ENCODE assay signal across 8 mouse cellular contexts in genomic region chrX:74243396-74243795, GRCm38 (mm10). TPM values are rescaled to one million over a fixed set of nuclear protein-coding genes. Genes with fewer than 3 reads are reported as not detected.
DNase-seq lines count a peak whose midpoint lies in the region; ATAC-seq and TF ChIP-seq lines count a peak whose summit lies in the region.

No protein-coding gene starts in this region.

- H3K9me3 ChIP-seq in liver, embryonic 14.5 days (ENCODE audit: control insufficient read depth, low read length), result no peaks in the 10 kb centered on the region
- H3K9me3 ChIP-seq in neural tube, embryonic 12.5 days, result no peaks in the 10 kb centered on the region

- ATAC-seq in liver, embryonic 14.5 days (ENCODE audit: insufficient read depth), result no peak
- ATAC-seq in neural tube, embryonic 12.5 days (ENCODE audit: low FRiP score, low read depth), result no peak

- intact Hi-C loops in heart, postnatal 10 days (cut with DNase I), result loop anchor here (10.0 kb wide), 2 partner anchors 129 to 459 kb away; partner anchors contain the start of genes Idh3g and Ssr4

- H3K36me3 ChIP-seq in liver, embryonic 14.5 days (replicated peaks; ENCODE audit: control insufficient read depth, insufficient read depth, low read depth), result no peaks in the 10 kb centered on the region
- peaks cover 46% of the 10 kb centered on the region for H3K36me3 ChIP-seq in neural tube, embryonic 12.5 days

- H3K4me3 ChIP-seq in liver, embryonic 14.5 days (ENCODE audit: insufficient read depth in 1 of 2, low read depth in 2 of 2, low read length in 2 of 2), result no peak overlapping the region
- H3K4me3 ChIP-seq in neural tube, embryonic 12.5 days, result peak overlapping the region; percentile 56; the same call in 1 of the 2 replicates

- H3K4me1 ChIP-seq in liver, embryonic 14.5 days (replicated peaks; ENCODE audit: control insufficient read depth in 2 of 2, insufficient read depth in 2 of 2, low read length in 1 of 2), result peaks cover 10 to 14% of the 10 kb centered on the region in 2 experiments
- peaks cover 7% of the 10 kb centered on the region; the same call in 1 of the 2 replicates for H3K4me1 ChIP-seq in neural tube, embryonic 12.5 days

- no peak for TF ChIP-seq CTCF in liver, embryonic 14.5 days (IDR thresholded peaks at IDR 0.05; ENCODE audit: low read depth)

- DNase-seq in heart, adult 9 months (ENCODE audit: low spot score in 2 of 2), result peak; percentile 17 to 58
- DNase-seq in heart, adult 8-10 months (ENCODE audit: low spot score), result no peak
- DNase-seq in heart, postnatal 10 days, result peak; percentile 13 to 14
- DNase-seq in liver, embryonic 14.5 days (ENCODE audit: low read depth in 3 of 3, low spot score in 3 of 3), result no peak
- DNase-seq in cerebellum, adult 11 months, result no peak
- no peak for DNase-seq in frontal cortex, postnatal 10 days (ENCODE audit: low spot score in 2 of 2)
- no peak for DNase-seq in right cerebral cortex, postnatal 36 days (ENCODE audit: low spot score in 2 of 2)

- no peaks in the 10 kb centered on the region for H3K27me3 ChIP-seq in liver, embryonic 14.5 days (ENCODE audit: control insufficient read depth, insufficient read depth, low read length)
- H3K27me3 ChIP-seq in neural tube, embryonic 12.5 days (replicated peaks), result no peaks in the 10 kb centered on the region

- no peak overlapping the region; the same call in 1 of the 2 replicates for H3K27ac ChIP-seq in liver, embryonic 14.5 days
- no peak overlapping the region for H3K27ac ChIP-seq in neural tube, embryonic 12.5 days

- 44% methylated on average over 2 of the region's 2 CpGs for WGBS in liver, embryonic 14.5 days (ENCODE audit: insufficient replicate concordance)
- 91% methylated on average over 2 of the region's 2 CpGs for WGBS in neural tube, embryonic 12.5 days

- H3K4me2 ChIP-seq in liver, embryonic 14.5 days (ENCODE audit: low read depth), result peak overlapping the region; percentile 83
- peak overlapping the region; percentile 66 for H3K4me2 ChIP-seq in neural tube, embryonic 12.5 days (replicated peaks)

- no peak overlapping the region for H3K9ac ChIP-seq in liver, embryonic 14.5 days (replicated peaks)
- 0 out of 2 replicates have a peak overlapping the region, but pooled peaks have one; percentile 36 for H3K9ac ChIP-seq in neural tube, embryonic 12.5 days

- TF ChIP-seq EP300 in liver, embryonic 14.5 days (IDR thresholded peaks at IDR 0.05; ENCODE audit: low read depth), result no peak

RNA-seq across cellular contexts. Expression of gene Flna, which starts 6.2 kb away (rescaled TPM):
- 10 to 100 TPM; 59.1 to 98.9 (median 79.2) TPM for total RNA-seq in heart, adult 8-10 months (2022)
- 100 to 1,000 TPM; 245 TPM for total RNA-seq in heart, postnatal 10 days (2021)
- polyA plus RNA-seq in liver, embryonic 14.5 days (2012; rRNA removed), result 56.3 and 69.6 TPM in 2 replicates
- polyA plus RNA-seq in liver, embryonic 14.5 days (2014; fragmentation: Nextera tagmentation; extraction: Ambion mirVana), result 36.6 and 39.2 TPM in 2 replicates
- polyA plus RNA-seq in neural tube, embryonic 12.5 days (2016; fragmentation: Nextera tagmentation; extraction: Ambion mirVana), result 158 and 170 TPM in 2 replicates

RNA-seq across cellular contexts. Expression of gene Emd, which starts 11.1 kb away (rescaled TPM):
- 10 to 100 TPM; 31.5 to 38.2 (median 33.4) TPM for total RNA-seq in heart, adult 8-10 months (2022)
- 10 to 100 TPM; 39.7 to 47.5 TPM for total RNA-seq in heart, postnatal 10 days (2021)
- 27.3 and 43.6 TPM in 2 replicates for polyA plus RNA-seq in liver, embryonic 14.5 days (2012; rRNA removed)
- 9.4 and 11.1 TPM in 2 replicates for polyA plus RNA-seq in liver, embryonic 14.5 days (2014; fragmentation: Nextera tagmentation; extraction: Ambion mirVana)
- polyA plus RNA-seq in neural tube, embryonic 12.5 days (2016; fragmentation: Nextera tagmentation; extraction: Ambion mirVana), result 16.5 and 18.2 TPM in 2 replicates

RNA-seq across cellular contexts. Expression of gene Rpl10, which starts 27.2 kb away (rescaled TPM):
- total RNA-seq in heart, adult 8-10 months (2022), result 100 to 1,000 TPM; 121 to 325 (median 211) TPM
- total RNA-seq in heart, postnatal 10 days (2021), result 100 to 1,000 TPM; 247 to 291 TPM
- 942 and 1,216 TPM in 2 replicates for polyA plus RNA-seq in liver, embryonic 14.5 days (2012; rRNA removed)
- 522 and 532 TPM in 2 replicates for polyA plus RNA-seq in liver, embryonic 14.5 days (2014; fragmentation: Nextera tagmentation; extraction: Ambion mirVana)
- polyA plus RNA-seq in neural tube, embryonic 12.5 days (2016; fragmentation: Nextera tagmentation; extraction: Ambion mirVana), result 527 and 575 TPM in 2 replicates

RNA-seq across cellular contexts. Expression of gene Taz, which starts 38.3 kb away (rescaled TPM):
- total RNA-seq in heart, adult 8-10 months (2022), result 10 to 100 TPM; 47.1 to 63.2 (median 49.8) TPM
- total RNA-seq in heart, postnatal 10 days (2021), result 10 to 100 TPM; 40.4 to 44.1 TPM
- 16.1 and 18.7 TPM in 2 replicates for polyA plus RNA-seq in liver, embryonic 14.5 days (2012; rRNA removed)
- polyA plus RNA-seq in liver, embryonic 14.5 days (2014; fragmentation: Nextera tagmentation; extraction: Ambion mirVana), result 18.7 and 21.6 TPM in 2 replicates
- 86.7 and 93.3 TPM in 2 replicates for polyA plus RNA-seq in neural tube, embryonic 12.5 days (2016; fragmentation: Nextera tagmentation; extraction: Ambion mirVana)

RNA-seq across cellular contexts. Expression of gene Dnase1l1, which starts 38.7 kb away (rescaled TPM):
- 10 to 100 TPM; 17.7 to 20.0 (median 18.3) TPM for total RNA-seq in heart, adult 8-10 months (2022)
- 10 to 100 TPM; 14.7 to 17.7 TPM for total RNA-seq in heart, postnatal 10 days (2021)
- 19.5 and 22.6 TPM in 2 replicates for polyA plus RNA-seq in liver, embryonic 14.5 days (2012; rRNA removed)
- polyA plus RNA-seq in liver, embryonic 14.5 days (2014; fragmentation: Nextera tagmentation; extraction: Ambion mirVana), result 20.9 and 23.8 TPM in 2 replicates
- 3.9 and 5.7 TPM in 2 replicates for polyA plus RNA-seq in neural tube, embryonic 12.5 days (2016; fragmentation: Nextera tagmentation; extraction: Ambion mirVana)

Comparison
In these comparisons a context has a peak if more than half of its experiments do, and no peak if none do; other contexts are left out.
1. DNase-seq: peak in heart, adult 9 months (2 of 2) and heart, postnatal 10 days (2 of 2); none in heart, adult 8-10 months (single experiment), liver, embryonic 14.5 days (0 of 3), cerebellum, adult 11 months (single experiment), frontal cortex, postnatal 10 days (0 of 2) and right cerebral cortex, postnatal 36 days (0 of 2).